Mouse (Mus musculus) C2C12 (cell line): ENCODE measurements at regions not wholly inside any gene's neighbourhood (a gene's known extent, or its start where the extent isn't known, plus 50 kb on each side); places are given as distances from the start of the nearest gene placed in this dataset.

Experiments
- H3K27me3 ChIP-seq: one replicate; pipeline ENCODE4 v1.6.1; 2011; ENCODE audit not compliant: control insufficient read depth, insufficient read depth, insufficient read length
- H3K36me3 ChIP-seq: one replicate; pipeline ENCODE4 v1.6.1; 2011; ENCODE audit not compliant: control insufficient read depth, insufficient read depth
- H3K4me3 ChIP-seq: one replicate; pipeline ENCODE4 v1.5.1; 2011; ENCODE audit warnings: mild to moderate bottlenecking, control low read depth; ENCODE audit not compliant: poor library complexity, insufficient read depth, severe bottlenecking
- H3K79me2 ChIP-seq: one replicate; pipeline ENCODE4 v1.6.1; 2011; ENCODE audit not compliant: control insufficient read depth, insufficient read depth
- H3K79me3 ChIP-seq: one replicate; pipeline ENCODE4 v1.6.1; 2011; ENCODE audit warnings: low read depth, control low read depth
- H3ac ChIP-seq: one replicate; pipeline ENCODE3; 2011; ENCODE audit warnings: low read depth; ENCODE audit not compliant: control insufficient read depth, insufficient read length
- CEBPB ChIP-seq: IDR thresholded peaks from one replicate; pipeline ENCODE4 v1.6.1; 2011; ENCODE audit warnings: low read depth, mild to moderate bottlenecking, control low read depth, moderate library complexity
- CTCF ChIP-seq: IDR thresholded peaks from one replicate; pipeline ENCODE4 v1.5.1; 2011; ENCODE audit not compliant: control insufficient read depth, insufficient read depth, insufficient read length
- FOSL1 ChIP-seq: IDR thresholded peaks from one replicate; pipeline ENCODE4 v1.8.0; 2011; ENCODE audit warnings: mild to moderate bottlenecking, low read length; ENCODE audit not compliant: poor library complexity, insufficient read depth, severe bottlenecking
- MAX ChIP-seq: IDR thresholded peaks from one replicate; pipeline ENCODE4 v1.6.1; 2011; ENCODE audit warnings: mild to moderate bottlenecking, control low read depth
- MYOD1 ChIP-seq: IDR thresholded peaks from one replicate; pipeline ENCODE4 v1.6.1; 2011; ENCODE audit warnings: low read depth; ENCODE audit not compliant: control insufficient read depth, insufficient read length
- MYOG ChIP-seq: IDR thresholded peaks from one replicate; pipeline ENCODE4 v1.6.1; 2011; ENCODE audit not compliant: control insufficient read depth, insufficient read length; ENCODE audit errors: extremely low read depth
- USF1 ChIP-seq: IDR thresholded peaks from one replicate; pipeline ENCODE4 v1.6.1; 2011; ENCODE audit warnings: low read depth, mild to moderate bottlenecking, control low read depth, moderate library complexity

- Histone ChIP-seq H3K79me2 (no peaks in the 10 kb centered on the region), H3ac (no peak overlapping the region), H3K36me3 (no peaks in the 10 kb centered on the region), H3K79me3 (no peaks in the 10 kb centered on the region), H3K27me3 (no peaks in the 10 kb centered on the region), H3K4me3 (no peak overlapping the region)
- TF ChIP-seq MAX (no peak), CTCF (peak; percentile 11), FOSL1 (no peak)
These were observed 56.1 kb upstream of the B3gat2 start for GRCm38 (mm10) chr1:23705489-23705888.

- H3K79me3 ChIP-seq, result no peaks in the 10 kb centered on the region
- TF ChIP-seq MYOD1 (no peak), MYOG (no peak), MAX (no peak), USF1 (no peak), FOSL1 (no peak), CTCF (no peak), CEBPB (no peak)
These were observed 55.1 kb upstream of the B3gat2 start for GRCm38 (mm10) chr1:23706450-23706849.

More at GRCm38 (mm10) chr1:23706450-23706849, 55.1 kb upstream of the B3gat2 start:
- no peak overlapping the region for H3K4me3 ChIP-seq
- no peak overlapping the region for H3ac ChIP-seq
- no peaks in the 10 kb centered on the region for H3K79me2 ChIP-seq
- H3K27me3 ChIP-seq, result no peaks in the 10 kb centered on the region
- H3K36me3 ChIP-seq, result no peaks in the 10 kb centered on the region
